Mouse (Mus musculus) embryonic fibroblast, embryonic 13.5 days (primary cell): Measurements from ENCODE around the gene C2. TPM values are rescaled to one million over a fixed set of nuclear protein-coding genes. Genes with fewer than 3 reads are reported as not detected.

Source experiments
- H3K27ac ChIP-seq: 2 replicates; pipeline ENCODE4 v1.5.1; 2012; ENCODE audit warnings: low read length, control low read depth, inconsistent platforms; ENCODE audit not compliant: insufficient read depth
- H3K4me1 ChIP-seq: 2 replicates; pipeline ENCODE4 v1.6.1; 2011; ENCODE audit warnings: low read length; ENCODE audit not compliant: control insufficient read depth, insufficient read depth
- H3K4me3 ChIP-seq: 2 replicates; pipeline ENCODE4 v1.5.1; 2011; ENCODE audit warnings: mild to moderate bottlenecking, control low read depth, low read length; ENCODE audit not compliant: insufficient read depth
- CTCF ChIP-seq: IDR thresholded peaks from 2 replicates; pipeline ENCODE4 v1.5.1; 2011; ENCODE audit warnings: mild to moderate bottlenecking, control low read depth, low read length, moderate library complexity, borderline replicate concordance; ENCODE audit not compliant: insufficient read depth
- POLR2A ChIP-seq: IDR thresholded peaks from 2 replicates; pipeline ENCODE4 v1.6.1; 2011; ENCODE audit warnings: low read depth, mild to moderate bottlenecking, control low read depth, low read length, moderate library complexity
- polyA plus RNA-seq: library from polyadenylated mRNA; stranded (reverse); fragments of >200 nt; gene quantifications from 2 replicates; pipeline ENCODE4 v1.2.4, GENCODE M21; 2011; ENCODE audit warnings: low read depth; ENCODE audit not compliant: missing spikeins, insufficient read length

The C2 gene
- polyA plus RNA-seq, 1 experiment = 6.6 TPM

GRCm38 (mm10) chr17:34896366-34896765 lies 1.7 kb downstream of the C2 start:
- no peaks in the 10 kb centered on the region for H3K4me1 ChIP-seq
- no peak overlapping the region for H3K27ac ChIP-seq
- H3K4me3 ChIP-seq = no peak overlapping the region
- no peak for TF ChIP-seq POLR2A
- no peak for TF ChIP-seq CTCF

- Histone ChIP-seq H3K27ac (no peak overlapping the region), H3K4me1 (no peaks in the 10 kb centered on the region), H3K4me3 (no peak overlapping the region)
- TF ChIP-seq CTCF = no peak
- TF ChIP-seq POLR2A = no peak
Observed at GRCm38 (mm10) chr17:34895724-34896123, 2.3 kb downstream of the C2 start.

DNA sequence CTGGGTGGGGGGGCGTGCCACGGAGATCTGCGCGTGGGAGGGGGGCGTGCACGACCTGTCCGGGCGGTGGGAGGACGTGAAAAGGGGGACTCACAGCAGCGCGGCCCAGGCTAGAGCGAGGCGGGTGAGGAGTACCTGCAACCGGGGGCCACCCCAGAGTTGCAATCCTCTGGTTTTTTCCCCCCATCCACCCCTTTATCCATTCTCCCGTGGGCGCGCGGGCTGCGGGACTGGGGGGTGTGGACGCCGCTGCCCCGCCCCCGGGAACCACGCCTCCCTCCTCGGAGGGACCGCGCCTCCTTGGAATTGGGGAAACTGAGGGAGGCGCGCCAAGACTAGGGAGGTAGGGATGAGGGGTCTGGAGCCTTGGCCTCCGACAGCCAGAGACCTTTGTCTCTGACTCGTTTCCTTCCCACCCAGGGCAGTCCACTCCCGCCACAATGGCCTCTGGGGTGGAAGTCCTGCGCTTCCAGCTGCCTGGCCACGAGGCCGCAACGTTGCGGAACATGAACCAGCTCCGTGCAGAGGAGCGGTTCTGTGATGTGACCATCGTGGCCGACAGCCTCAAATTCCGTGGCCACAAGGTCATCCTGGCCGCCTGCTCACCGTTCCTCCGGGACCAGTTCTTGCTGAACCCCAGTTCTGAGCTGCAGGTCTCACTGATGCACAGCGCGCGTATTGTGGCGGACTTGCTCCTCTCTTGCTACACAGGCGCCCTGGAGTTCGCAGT lies 3.1 kb downstream of the C2 start:
- H3K4me3 ChIP-seq = peak overlapping the region; percentile 49
- TF ChIP-seq POLR2A = peak; percentile 45; the same call in 1 of the 2 replicates
- TF ChIP-seq CTCF = no peak
- no peaks in the 10 kb centered on the region for H3K4me1 ChIP-seq
- peak overlapping the region; percentile 9; the same call in 1 of the 2 replicates for H3K27ac ChIP-seq

DNA sequence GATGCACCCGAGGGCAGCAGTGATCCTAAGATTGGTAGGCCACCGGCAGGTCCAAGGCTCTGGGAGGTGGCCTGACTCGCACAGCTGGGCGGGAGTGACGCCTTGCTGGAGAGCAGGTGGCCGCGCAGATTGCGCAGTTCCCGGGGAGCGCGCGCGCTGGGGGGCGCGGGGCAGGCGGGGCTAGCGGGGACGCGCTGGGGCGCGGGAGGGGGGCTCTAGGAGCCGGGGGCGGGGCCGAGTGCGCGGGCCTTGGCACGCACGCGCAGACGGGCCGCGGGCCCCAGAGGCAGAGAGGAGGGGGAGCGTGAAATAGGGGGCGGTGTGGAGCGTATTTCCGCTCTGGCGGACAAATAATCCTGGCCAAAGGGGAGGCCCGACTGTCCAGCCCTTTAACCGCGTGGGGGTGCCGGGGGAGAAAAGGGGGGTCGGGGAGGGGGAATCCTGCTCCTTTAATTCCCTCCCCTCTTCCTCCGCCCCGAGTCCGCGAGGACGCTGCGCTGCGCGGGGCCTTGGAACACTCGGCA lies 3.9 kb downstream of the C2 start:
- Histone ChIP-seq H3K4me1 (no peaks in the 10 kb centered on the region), H3K4me3 (peak overlapping the region; percentile 6; the same call in 1 of the 2 replicates), H3K27ac (peak overlapping the region; percentile 14; the same call in 1 of the 2 replicates)
- TF ChIP-seq CTCF (no peak), POLR2A (peak; percentile 71)

- TF ChIP-seq CTCF = no peak
- Histone ChIP-seq H3K4me3 (no peak overlapping the region), H3K4me1 (no peaks in the 10 kb centered on the region), H3K27ac (peak overlapping the region; percentile 14; the same call in 1 of the 2 replicates)
Observed at GRCm38 (mm10) chr17:34893072-34893824, 4.8 kb downstream of the C2 start.

DNA sequence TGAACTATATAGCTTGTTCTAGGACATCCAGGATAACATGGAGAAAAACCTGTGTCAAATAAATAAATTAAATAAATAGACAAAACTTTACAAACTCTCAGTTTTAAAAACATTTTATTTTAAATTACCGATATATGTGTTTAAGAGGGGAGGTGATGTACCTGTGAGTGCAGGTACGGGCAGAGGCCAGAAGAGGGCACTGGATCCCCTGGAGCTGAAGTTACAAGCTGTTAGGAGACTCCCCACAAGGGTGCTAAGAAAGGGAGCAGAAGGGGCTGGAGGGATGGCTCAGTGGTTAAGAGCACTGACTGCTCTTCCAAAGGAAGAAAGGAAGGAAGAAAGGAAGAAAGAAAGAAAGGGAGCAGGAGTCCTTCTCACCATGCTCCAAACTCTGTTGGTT lies 6.7 kb downstream of the C2 start:
- H3K4me3 ChIP-seq = no peak overlapping the region
- no peak overlapping the region for H3K27ac ChIP-seq
- H3K4me1 ChIP-seq = 0 out of 2 replicates have a peak, but pooled peaks cover 3% of the 10 kb centered on the region
- no peak for TF ChIP-seq CTCF
- TF ChIP-seq POLR2A = no peak

DNA sequence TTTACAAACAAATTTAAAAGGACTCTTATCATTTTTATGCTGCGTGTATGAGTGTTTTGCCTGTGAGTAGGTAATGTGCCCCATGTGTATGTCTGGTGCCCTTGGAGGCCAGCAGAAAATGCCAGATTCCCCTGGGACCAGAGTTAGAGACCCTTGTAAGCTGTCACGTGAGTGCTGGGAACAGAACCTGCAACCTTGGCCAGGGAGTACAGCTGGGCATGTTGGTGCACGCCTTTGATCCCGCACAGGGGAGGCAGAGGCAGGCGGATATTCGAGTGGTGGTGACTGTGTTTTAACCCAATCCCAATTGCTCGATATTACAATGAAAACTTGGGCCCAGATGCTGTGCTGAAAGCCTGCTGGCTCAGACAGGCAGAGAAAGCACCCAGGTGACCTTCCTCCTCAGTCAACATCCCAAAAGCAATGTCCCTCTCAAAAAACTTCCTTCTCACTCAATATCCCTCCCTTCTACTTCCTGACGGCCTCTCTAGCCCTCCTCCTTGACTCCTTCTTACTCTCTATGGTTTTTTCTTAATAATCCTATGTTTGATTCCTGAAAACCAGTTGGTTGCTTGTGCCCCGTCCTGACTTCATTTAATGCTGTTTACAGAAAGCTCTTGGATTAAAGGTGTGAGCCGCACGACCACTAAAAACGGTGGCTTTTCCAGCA lies 7.9 kb downstream of the C2 start:
- Histone ChIP-seq H3K4me1 (peaks cover 9% of the 10 kb centered on the region), H3K27ac (no peak overlapping the region), H3K4me3 (no peak overlapping the region)
- TF ChIP-seq CTCF (no peak), POLR2A (no peak)

DNA sequence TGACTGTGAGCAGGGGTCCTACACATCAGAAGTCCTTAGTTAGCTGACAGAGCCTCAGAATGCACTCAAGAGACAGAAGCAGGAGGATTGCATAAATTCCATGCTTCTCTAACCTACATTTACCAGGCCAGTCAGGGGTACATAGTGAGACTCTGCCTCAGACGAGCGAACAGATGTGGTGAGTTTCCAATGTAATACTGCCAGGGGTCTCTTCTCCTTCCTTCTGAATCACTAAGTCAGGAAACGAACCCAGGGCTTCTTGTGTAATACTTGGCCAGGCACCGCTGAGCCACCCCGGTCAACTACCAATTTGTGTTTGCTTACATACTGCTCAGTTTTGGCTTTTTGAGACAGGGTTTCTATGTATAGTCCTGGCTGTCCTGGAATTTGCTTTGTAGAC lies 10.1 kb downstream of the C2 start:
- Histone ChIP-seq H3K4me3 (no peak overlapping the region), H3K4me1 (peaks cover 13% of the 10 kb centered on the region), H3K27ac (no peak overlapping the region)
- TF ChIP-seq CTCF (no peak), POLR2A (no peak)

- TF ChIP-seq POLR2A (no peak), CTCF (no peak)
- Histone ChIP-seq H3K27ac (peak overlapping the region; percentile 72; the same call in 1 of the 2 replicates), H3K4me3 (no peak overlapping the region), H3K4me1 (peaks cover 17% of the 10 kb centered on the region)
Observed at GRCm38 (mm10) chr17:34885615-34886014, 12.4 kb downstream of the C2 start.
